Mouse (Mus musculus) gastrocnemius, postnatal 36 days (tissue): Measurements from ENCODE around the gene Fthl17a. TPM values are rescaled to one million over a fixed set of nuclear protein-coding genes. Genes with fewer than 3 reads are reported as not detected.

ENCODE experiments used
- DNase-seq, 2 experiments: peaks; one replicate each; pipeline ENCODE4 v3.0.0; 2022
- intact Hi-C: fragments of 180-260 bp; cut with DNase I; formaldehyde crosslinking; loops from one replicate; pipeline ENCODE4 v1.15.1; 2025
- long read RNA-seq, 2 experiments: library from polyadenylated mRNA; stranded (forward); transcript quantifications; one replicate each; pipeline ENCODE4 v2.0.0; 2021
- total RNA-seq, 2 experiments: library from RNA; stranded (reverse); gene quantifications; 2 replicates each; pipeline ENCODE4 v1.2.3; 2021

Fthl17a gene
- total RNA-seq = not detected
- long read RNA-seq, experiment 1 = 0 reads
- long read RNA-seq, experiment 2 = 0 reads

DNA sequence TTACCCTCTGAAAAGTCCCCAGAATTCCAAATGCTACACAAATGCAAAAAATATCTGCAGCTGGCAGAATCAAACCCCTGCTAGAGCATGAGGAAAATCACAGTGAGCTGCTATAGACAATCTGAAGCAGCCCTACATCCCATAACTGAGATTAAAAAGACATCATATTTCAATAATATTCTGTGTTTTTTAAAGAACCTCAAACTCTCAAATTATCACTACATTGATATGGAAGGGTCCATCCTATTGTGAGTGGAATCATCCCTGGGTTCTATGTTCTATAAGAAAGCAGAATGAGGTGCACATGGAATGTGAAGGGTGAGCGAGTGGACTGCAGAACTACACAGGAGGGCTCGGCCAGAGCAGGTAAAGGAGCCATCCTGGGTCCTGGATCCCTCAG is at the start of gene Fthl17a:
TSS of gene Fthl17a (plus strand) at position 301 of the 400 bp plus-strand sequence.
- intact Hi-C loops = no loop called here
- DNase-seq = no peak

DNA sequence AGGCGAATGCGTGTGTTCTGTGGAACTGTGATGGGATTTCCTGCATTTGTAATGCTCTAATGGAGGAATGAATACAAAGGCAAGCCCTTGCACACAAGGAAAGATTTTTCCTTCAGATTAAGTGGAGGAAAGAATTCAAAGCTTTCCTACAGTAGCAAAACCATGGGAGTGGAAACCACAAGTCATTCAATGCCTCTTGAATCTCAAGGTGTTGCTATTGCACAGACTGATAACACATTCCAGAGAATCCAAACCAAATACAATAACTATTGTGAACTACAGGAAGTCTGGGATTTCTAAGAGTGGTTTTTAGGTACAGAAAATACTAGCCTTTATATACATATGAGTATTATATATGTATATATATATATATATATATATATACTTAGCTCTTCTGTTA is 42.5 kb upstream of the Fthl17a start:
- intact Hi-C loops = no loop called here
- no peak for DNase-seq

DNA sequence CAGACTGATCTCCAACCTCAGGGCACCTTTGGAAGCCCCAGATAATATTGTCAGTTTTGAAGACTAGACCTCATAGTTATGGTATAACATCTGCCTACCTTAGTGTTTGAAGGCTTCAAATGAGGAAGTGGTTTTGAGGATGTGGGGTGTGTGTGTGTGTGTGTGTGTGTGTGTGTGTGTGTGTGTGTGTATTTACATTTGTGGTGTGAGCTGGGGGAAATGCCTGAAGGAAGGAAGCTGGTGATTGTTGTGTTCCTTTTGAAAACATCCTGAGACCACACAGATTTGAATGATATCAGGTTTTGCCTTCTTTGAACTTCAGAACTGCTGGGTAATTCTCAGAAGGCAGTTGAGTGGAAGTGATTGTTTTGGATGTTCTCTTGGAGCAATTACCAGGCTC is 22.6 kb upstream of the Fthl17a start:
- no peak for DNase-seq
- intact Hi-C loops = no loop called here

DNA sequence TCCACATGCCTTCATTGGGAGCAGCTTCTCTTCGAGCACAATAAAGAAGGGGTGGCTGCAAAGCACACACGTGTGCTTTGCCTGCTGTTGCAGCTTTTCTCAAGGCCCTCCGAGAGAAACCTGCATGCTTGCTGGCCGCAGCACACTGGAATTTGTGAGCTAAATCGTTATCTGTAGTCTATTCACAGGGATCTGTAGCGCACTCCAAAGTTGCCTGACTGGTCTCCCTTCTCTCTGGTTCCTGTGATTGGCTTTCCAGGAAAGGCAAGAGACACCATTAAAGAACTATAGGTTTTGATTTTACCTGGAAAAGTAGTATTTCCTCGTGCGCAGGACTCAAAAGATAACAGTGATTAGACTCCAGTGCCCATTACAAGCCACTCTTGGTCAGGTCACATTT is 22.3 kb downstream of the Fthl17a start:
- no peak for DNase-seq
- intact Hi-C loops = no loop called here

DNA sequence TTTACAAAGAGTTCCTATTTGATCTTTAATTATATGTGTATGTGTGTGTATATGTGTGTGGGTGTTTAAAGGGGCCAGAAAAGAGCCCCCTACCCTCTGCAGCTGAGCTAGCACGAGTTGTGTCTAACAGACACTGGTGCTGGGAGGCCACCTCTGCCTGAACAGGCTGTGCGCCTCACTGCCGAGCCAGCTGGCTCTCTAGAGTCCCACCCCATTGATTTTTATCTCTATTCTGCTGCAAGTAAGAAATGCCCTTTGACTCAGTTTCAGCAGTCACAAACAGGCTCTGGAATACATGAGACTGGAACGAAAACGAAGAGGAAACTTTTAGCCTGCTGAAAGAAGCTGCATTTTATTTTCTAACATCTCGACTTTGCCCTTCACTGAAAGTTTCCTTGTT is 22.8 kb downstream of the Fthl17a start:
- no peak for DNase-seq
- intact Hi-C loops = no loop called here

DNA sequence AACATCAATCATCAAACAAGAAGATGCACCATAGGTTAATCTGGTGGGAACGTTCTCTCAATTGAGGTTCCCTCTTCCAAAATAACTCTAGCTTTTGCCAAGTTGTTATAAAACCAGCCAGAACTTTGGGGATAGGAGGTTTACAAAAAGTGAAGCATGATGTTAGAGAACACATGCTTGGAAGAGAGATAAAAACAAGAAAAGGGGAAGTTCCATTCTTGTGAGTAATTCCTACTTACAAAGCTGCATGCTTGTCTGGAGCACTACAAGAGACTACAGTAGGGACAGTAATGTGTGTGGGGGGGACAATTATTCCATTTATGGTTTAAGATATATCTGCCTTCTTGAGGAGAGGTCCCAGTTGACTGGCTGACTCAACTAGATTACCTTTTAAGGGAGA is 40.4 kb downstream of the Fthl17a start:
- DNase-seq = no peak
- intact Hi-C loops = no loop called here

DNA sequence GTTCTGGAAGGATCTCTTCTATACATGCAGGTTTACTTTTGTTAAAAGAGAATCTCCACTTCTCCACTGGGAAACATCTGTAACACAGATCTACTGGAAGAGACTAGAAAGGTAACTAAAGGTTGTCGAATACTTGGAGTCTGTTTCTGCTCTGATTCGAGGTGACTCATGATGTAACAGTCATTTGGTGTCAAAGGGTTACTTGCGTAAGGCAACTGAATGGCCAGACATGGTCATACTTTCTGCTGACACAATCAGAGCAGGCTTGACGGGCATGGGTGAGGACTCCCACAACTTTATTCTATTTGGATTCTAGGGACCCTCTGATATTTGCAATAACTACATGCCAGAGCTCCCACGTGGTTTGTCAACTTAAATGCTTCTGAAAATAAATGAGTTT is 43.3 kb downstream of the Fthl17a start:
- no peak for DNase-seq
- intact Hi-C loops = no loop called here

DNA sequence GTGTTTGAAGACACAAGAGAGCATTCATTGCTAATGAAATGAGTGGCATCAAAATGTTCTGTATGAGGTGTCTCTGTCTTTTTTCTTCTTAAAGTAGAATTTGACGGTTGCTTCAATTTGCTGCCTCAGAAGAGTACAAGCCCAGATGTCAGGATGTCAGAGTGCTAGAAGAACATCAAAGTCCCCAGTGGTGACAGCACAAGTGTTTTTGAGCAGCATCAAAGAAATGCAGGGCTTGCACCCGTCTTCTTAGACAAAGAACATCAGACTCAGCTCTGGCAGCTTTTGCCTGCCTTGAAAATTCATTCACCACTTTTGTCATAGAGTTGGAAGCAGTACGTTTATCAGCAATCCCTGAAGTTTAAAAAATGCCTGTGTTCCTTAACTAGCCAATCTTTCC is 44.5 kb downstream of the Fthl17a start:
- intact Hi-C loops = no loop called here

DNA sequence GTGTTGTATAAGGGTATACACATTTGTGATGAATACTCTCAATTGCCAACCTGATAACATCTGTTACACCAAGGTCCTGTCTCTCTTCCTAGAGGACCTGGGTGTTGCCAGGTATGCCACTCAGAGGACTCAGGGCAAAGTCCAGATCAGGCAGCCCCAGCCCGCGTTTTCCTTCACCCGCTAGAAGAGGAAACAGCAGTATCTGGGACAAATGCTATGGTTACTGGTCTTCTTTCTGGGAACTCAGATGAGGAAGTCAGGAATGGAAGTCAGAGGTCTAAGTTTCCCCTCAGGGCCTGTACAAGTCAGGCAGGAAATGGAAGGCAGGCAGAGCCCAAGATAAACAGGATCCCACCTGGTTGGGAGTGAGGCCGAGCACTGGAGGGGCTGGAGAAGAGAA is 55.2 kb downstream of the Fthl17a start:
- no peak for DNase-seq
- intact Hi-C loops = no loop called here

More for the DNA sequence above, 44.5 kb downstream of the Fthl17a start:
- DNase-seq = no peak

DNA sequence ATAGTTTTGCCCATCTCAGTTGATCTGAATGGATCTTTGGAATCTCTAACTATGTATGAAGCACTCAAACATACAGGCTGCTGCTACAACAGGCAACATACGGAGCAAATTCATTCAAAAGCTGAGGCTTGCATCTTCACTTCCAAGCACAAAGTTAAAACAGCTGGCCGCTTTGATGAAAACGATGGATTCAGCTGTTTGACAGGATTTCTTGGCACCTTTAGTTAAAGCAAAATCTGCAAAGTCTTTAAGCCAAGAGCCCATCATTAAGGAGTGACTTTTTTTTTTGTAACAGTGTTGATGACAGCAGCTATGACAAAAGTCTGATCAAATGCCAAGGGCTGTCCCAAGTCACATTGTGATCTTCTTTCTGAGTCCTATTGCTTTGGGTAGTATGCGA is 69.1 kb downstream of the Fthl17a start:
- intact Hi-C loops = no loop called here
- DNase-seq = no peak

DNA sequence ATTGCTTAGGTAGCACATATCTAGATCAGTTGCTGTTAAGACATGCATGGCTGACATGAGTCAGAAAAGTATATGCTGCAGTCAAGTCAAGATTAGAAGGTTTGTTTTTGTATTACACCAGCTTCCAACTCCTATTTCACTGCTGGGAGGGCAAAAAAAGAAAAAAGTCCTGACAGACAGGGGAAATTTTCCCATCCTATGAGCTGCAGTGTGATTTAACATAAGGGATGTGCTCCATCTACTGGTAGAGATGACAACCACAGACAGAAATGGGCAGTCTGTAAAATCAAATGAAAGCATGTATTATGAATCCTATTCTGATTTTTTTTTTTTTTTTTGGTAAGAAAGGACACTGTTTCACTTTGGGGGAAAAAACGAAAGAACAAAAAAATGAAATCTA is 69.7 kb downstream of the Fthl17a start:
- DNase-seq = no peak

More for the DNA sequence above, 69.7 kb downstream of the Fthl17a start:
- intact Hi-C loops = no loop called here
